Mouse (Mus musculus): ENCODE results near the gene Syne4.

- no peak for TF ChIP-seq CTCF (IDR thresholded peaks at IDR 0.05)
- TF ChIP-seq EP300 (IDR thresholded peaks at IDR 0.05) = peak; percentile 82
Measured at GRCm38 (mm10) chr7:30280670-30281138, 33.9 kb upstream of the Syne4 start.

All from lung, postnatal 0 days (tissue).